Mouse (Mus musculus) gastrocnemius, postnatal 36 days (tissue): ENCODE results near the gene Casq2. TPM values are rescaled to one million over a fixed set of nuclear protein-coding genes. Genes with fewer than 3 reads are reported as not detected.

ENCODE experiments used
- DNase-seq, 2 experiments: peaks; one replicate each; pipeline ENCODE4 v3.0.0; 2022
- intact Hi-C: fragments of 180-260 bp; cut with DNase I; formaldehyde crosslinking; loops from one replicate; pipeline ENCODE4 v1.15.1; 2025
- total RNA-seq, 2 experiments: library from RNA; stranded (reverse); gene quantifications; 2 replicates each; pipeline ENCODE4 v1.2.3; 2021

Casq2 gene
- total RNA-seq, 2 experiments from 2014 or later: 32.1 to 71.4 TPM

- intact Hi-C loops: no loop called here
- DNase-seq: no peak
These were observed 42.0 kb downstream of the Casq2 start for GRCm38 (mm10) chr3:102128242-102128641.

GRCm38 (mm10) chr3:102130478-102130877 lies 44.3 kb downstream of the Casq2 start:
- intact Hi-C loops: no loop called here

GRCm38 (mm10) chr3:102131627-102132324 lies 45.6 kb downstream of the Casq2 start:
- intact Hi-C loops: no loop called here
- DNase-seq: no peak

More at GRCm38 (mm10) chr3:102130478-102130877, 44.3 kb downstream of the Casq2 start:
- no peak for DNase-seq

GRCm38 (mm10) chr3:102135389-102136113 lies 49.3 kb downstream of the Casq2 start:
- intact Hi-C loops: no loop called here
- DNase-seq: no peak

GRCm38 (mm10) chr3:102137158-102137557 lies 50.9 kb downstream of the Casq2 start:
- intact Hi-C loops: no loop called here
- no peak for DNase-seq

- DNase-seq: no peak
- intact Hi-C loops: no loop called here
These were observed 52.7 kb downstream of the Casq2 start for GRCm38 (mm10) chr3:102138899-102139298.

- intact Hi-C loops: no loop called here
- no peak for DNase-seq
These were observed 54.4 kb downstream of the Casq2 start for GRCm38 (mm10) chr3:102140606-102141005.

- no peak for DNase-seq
- intact Hi-C loops: no loop called here
These were observed 55.2 kb downstream of the Casq2 start for GRCm38 (mm10) chr3:102141451-102141850.

GRCm38 (mm10) chr3:102141893-102142292 lies 55.7 kb downstream of the Casq2 start:
- no peak for DNase-seq

GRCm38 (mm10) chr3:102142947-102143346 lies 56.7 kb downstream of the Casq2 start:
- intact Hi-C loops: no loop called here
- no peak for DNase-seq

More at GRCm38 (mm10) chr3:102141893-102142292, 55.7 kb downstream of the Casq2 start:
- intact Hi-C loops: no loop called here

GRCm38 (mm10) chr3:102143536-102143935 lies 57.3 kb downstream of the Casq2 start:
- intact Hi-C loops: no loop called here
- no peak for DNase-seq

- intact Hi-C loops: no loop called here
- no peak for DNase-seq
These were observed 58.2 kb downstream of the Casq2 start for GRCm38 (mm10) chr3:102144401-102144800.

GRCm38 (mm10) chr3:102145645-102146386 lies 59.6 kb downstream of the Casq2 start:
- intact Hi-C loops: no loop called here
- no peak for DNase-seq

GRCm38 (mm10) chr3:102146428-102146827 lies 60.2 kb downstream of the Casq2 start:
- no peak for DNase-seq
- intact Hi-C loops: no loop called here

GRCm38 (mm10) chr3:102147189-102147588 lies 61.0 kb downstream of the Casq2 start:
- intact Hi-C loops: no loop called here
- DNase-seq: no peak

GRCm38 (mm10) chr3:102149941-102150340 lies 63.7 kb downstream of the Casq2 start:
- intact Hi-C loops: no loop called here
- DNase-seq: no peak

GRCm38 (mm10) chr3:102151850-102152249 lies 65.6 kb downstream of the Casq2 start:
- intact Hi-C loops: no loop called here
- no peak for DNase-seq

- intact Hi-C loops: no loop called here
- no peak for DNase-seq
These were observed 66.3 kb downstream of the Casq2 start for GRCm38 (mm10) chr3:102152471-102152870.

- intact Hi-C loops: no loop called here
- DNase-seq: no peak
These were observed 66.7 kb downstream of the Casq2 start for GRCm38 (mm10) chr3:102152872-102153271.

- intact Hi-C loops: no loop called here
- no peak for DNase-seq
These were observed 67.9 kb downstream of the Casq2 start for GRCm38 (mm10) chr3:102154107-102154506.

GRCm38 (mm10) chr3:102156737-102157136 lies 70.5 kb downstream of the Casq2 start:
- no peak for DNase-seq
- intact Hi-C loops: no loop called here
